Mouse (Mus musculus) limb, embryonic 14.5 days (tissue): Measurements from ENCODE around the gene Gdf7. TPM values are rescaled to one million over a fixed set of nuclear protein-coding genes. Genes with fewer than 3 reads are reported as not detected.
A peak's percentile ranks its signal among the peaks of the same experiment; 100 is the strongest.

Experiments used
- ATAC-seq: fragments of 200-750 bp; cut with Nextera tagmentation; 2 replicates; pipeline ENCODE4 v1.8.0; 2017; ENCODE audit warnings: low read depth, moderate number of reproducible peaks, moderate TSS enrichment; ENCODE audit not compliant: low FRiP score
- DNase-seq: peaks from one replicate; pipeline ENCODE4 v3.0.0-alpha.2; 2015; ENCODE audit warnings: low spot score
- H3K27ac ChIP-seq: fragments of 300-500 bp; sonication (generic); replicated peaks from 2 replicates; pipeline ENCODE4 v1.5.1; 2014; ENCODE audit warnings: low read depth, mild to moderate bottlenecking, low read length, moderate library complexity, mixed read lengths
- H3K27me3 ChIP-seq: fragments of 300-500 bp; sonication (generic); 2 replicates; pipeline ENCODE4 v1.6.1; 2014; ENCODE audit warnings: low read length, mixed read lengths; ENCODE audit not compliant: control insufficient read depth, insufficient read depth
- H3K36me3 ChIP-seq: fragments of 300-500 bp; sonication (generic); 2 replicates; pipeline ENCODE4 v1.6.1; 2014; ENCODE audit warnings: mild to moderate bottlenecking, low read length, moderate library complexity, mixed read lengths; ENCODE audit not compliant: control insufficient read depth, insufficient read depth
- H3K4me1 ChIP-seq: fragments of 300-500 bp; sonication (generic); 2 replicates; pipeline ENCODE4 v1.6.1; 2014; ENCODE audit warnings: antibody characterized with exemption, low read length, mixed read lengths; ENCODE audit not compliant: control insufficient read depth, insufficient read depth
- H3K4me2 ChIP-seq: fragments of 300-500 bp; sonication (generic); replicated peaks from 2 replicates; pipeline ENCODE4 v1.6.1; 2014; ENCODE audit warnings: low read depth, mild to moderate bottlenecking, low read length, moderate library complexity; ENCODE audit not compliant: severe bottlenecking
- H3K4me3 ChIP-seq: fragments of 300-500 bp; sonication (generic); replicated peaks from 2 replicates; pipeline ENCODE4 v1.5.1; 2014; ENCODE audit warnings: low read length
- H3K9ac ChIP-seq: fragments of 300-500 bp; sonication (generic); 2 replicates; pipeline ENCODE4 v1.6.1; 2014; ENCODE audit warnings: mild to moderate bottlenecking, low read depth, low read length, moderate library complexity; ENCODE audit not compliant: severe bottlenecking
- H3K9me3 ChIP-seq: fragments of 300-500 bp; sonication (generic); 2 replicates; pipeline ENCODE4 v1.6.1; 2016; ENCODE audit warnings: low read length; ENCODE audit not compliant: control insufficient read depth
- POLR2A ChIP-seq: fragments of 200-500 bp; IDR thresholded peaks from 2 replicates; pipeline ENCODE4 v1.8.0; 2012; ENCODE audit warnings: inconsistent platforms, mild to moderate bottlenecking, moderate library complexity, borderline replicate concordance; ENCODE audit not compliant: insufficient read depth, insufficient read length; ENCODE audit errors: extremely low read depth
- WGBS: fragments of 180-500 bp; shearing (Covaris S2); extraction: QIAGEN DNeasy Blood & Tissue Kit; methylation state at CpG from one replicate; pipeline ENCODE4 v1.1.7; 2014; 5-methylcytosine and 5-hydroxymethylcytosine counted together
- polyA plus RNA-seq, 2 experiments: library from polyadenylated mRNA; depleted of rRNA in 1 of 2; stranded (reverse) in 1 of 2; unstranded in 1 of 2; fragments of >200 nt; fragmentation: Nextera tagmentation in 1 of 2; extraction: Ambion mirVana in 1 of 2; gene quantifications; 2 replicates each; pipeline versions ENCODE4 v1.2.1 to v1.2.3; 2012 to 2014

Gene Gdf7
- 0.62 and 0.81 TPM in 2 replicates for polyA plus RNA-seq (2012; rRNA removed)
- 0.34 and 0.51 TPM in 2 replicates for polyA plus RNA-seq (2014; fragmentation: Nextera tagmentation; extraction: Ambion mirVana)

DNA sequence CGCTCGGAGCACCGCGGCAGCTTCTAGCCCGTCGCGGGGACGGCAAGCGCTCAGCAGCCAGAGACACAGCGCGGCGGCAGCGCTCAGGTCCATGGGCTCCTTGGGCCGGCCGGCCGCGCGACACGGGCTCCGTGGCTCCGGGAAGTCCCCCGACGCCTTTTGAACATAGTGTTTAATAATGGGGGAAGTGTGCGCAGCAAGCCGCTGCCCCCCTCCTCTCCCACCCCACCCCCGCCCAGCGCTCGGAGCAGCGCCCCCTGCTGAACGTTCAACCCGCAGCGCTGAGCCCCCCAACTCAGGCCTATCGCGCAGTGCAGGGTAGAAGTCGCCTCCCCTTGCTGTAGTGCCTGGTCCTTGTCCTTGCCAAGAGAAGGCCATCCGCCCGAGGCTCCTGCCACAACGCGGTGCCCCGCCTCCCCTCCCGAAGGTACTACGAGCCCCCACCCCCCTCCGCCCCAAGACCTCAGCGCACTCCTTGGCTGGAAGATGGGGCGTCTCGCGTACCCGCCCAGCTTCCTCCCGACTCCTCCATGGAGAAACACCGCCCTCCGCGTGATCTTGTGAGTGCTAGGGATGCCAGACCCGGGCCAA is at the start of gene Gdf7:
Gene Gdf7, minus strand, starts transcription at position 114 of the 591 bp plus-strand sequence.
- peak within 1 kb of the TSS; percentile 52 for H3K9ac ChIP-seq
- H3K9me3 ChIP-seq: no peaks in the 10 kb centered on the region
- ATAC-seq (peak; percentile 32), DNase-seq (no peak)
- TF ChIP-seq POLR2A: no peak
- peaks cover 12% of the 10 kb centered on the region for H3K4me1 ChIP-seq
- H3K36me3 ChIP-seq: no peaks in the 10 kb centered on the region
- H3K4me3 ChIP-seq: peak within 1 kb of the TSS; percentile 47
- peak within 1 kb of the TSS; percentile 86 for H3K4me2 ChIP-seq
- 0% methylated on average over 32 of the region's 53 CpGs for WGBS
- H3K27ac ChIP-seq: no peak within 1 kb of the TSS
- H3K27me3 ChIP-seq: peaks cover 80% of the 10 kb centered on the region

GRCm38 (mm10) chr12:8351025-8351903 is 49.5 kb upstream of the Gdf7 start:
- H3K9me3 ChIP-seq: no peaks in the 10 kb centered on the region
- H3K9ac ChIP-seq: no peak overlapping the region
- TF ChIP-seq POLR2A: no peak
- no peak overlapping the region for H3K27ac ChIP-seq
- DNase-seq: no peak
- no peak overlapping the region for H3K4me3 ChIP-seq
- 21% methylated on average over 4 of the region's 4 CpGs for WGBS
- no peaks in the 10 kb centered on the region for H3K36me3 ChIP-seq
- H3K27me3 ChIP-seq: no peaks in the 10 kb centered on the region
- H3K4me2 ChIP-seq: no peak overlapping the region
- no peak for ATAC-seq
- 0 out of 2 replicates have a peak, but pooled peaks cover 8% of the 10 kb centered on the region for H3K4me1 ChIP-seq

GRCm38 (mm10) chr12:8348733-8349513 is 47.2 kb upstream of the Gdf7 start:
- Histone ChIP-seq H3K9me3 (no peaks in the 10 kb centered on the region), H3K27me3 (no peaks in the 10 kb centered on the region)

GRCm38 (mm10) chr12:8347746-8348462 is 46.1 kb upstream of the Gdf7 start:
- Histone ChIP-seq H3K4me3 (no peak overlapping the region), H3K36me3 (peaks cover 6% of the 10 kb centered on the region), H3K4me2 (no peak overlapping the region), H3K4me1 (0 out of 2 replicates have a peak, but pooled peaks cover 8% of the 10 kb centered on the region), H3K27ac (no peak overlapping the region), H3K9me3 (no peaks in the 10 kb centered on the region), H3K27me3 (no peaks in the 10 kb centered on the region), H3K9ac (no peak overlapping the region)
- no peak for TF ChIP-seq POLR2A
- ATAC-seq (no peak), DNase-seq (no peak)
- 83% methylated on average over 8 of the region's 8 CpGs for WGBS

More at GRCm38 (mm10) chr12:8348733-8349513, 47.2 kb upstream of the Gdf7 start:
- no peak for ATAC-seq
- no peak for TF ChIP-seq POLR2A
- Histone ChIP-seq H3K4me2 (no peak overlapping the region), H3K27ac (peak overlapping the region; percentile 26; the same call in 1 of the 2 replicates), H3K4me1 (0 out of 2 replicates have a peak, but pooled peaks cover 8% of the 10 kb centered on the region), H3K4me3 (no peak overlapping the region), H3K36me3 (no peaks in the 10 kb centered on the region), H3K9ac (no peak overlapping the region)
- 73% methylated on average over 9 of the region's 9 CpGs for WGBS
- DNase-seq: no peak
